Mouse (Mus musculus) midbrain, embryonic 12.5 days (tissue): ENCODE data around the gene Zap70. TPM values are rescaled to one million over a fixed set of nuclear protein-coding genes. Genes with fewer than 3 reads are reported as not detected.
"Not testable (repeated sequence)": the region's sequence is repeated elsewhere in the genome, so short reads cannot be mapped to it uniquely, and the experiment has no call there.

Experiments used
- ATAC-seq: fragments of 200-750 bp; cut with Nextera tagmentation; 2 replicates; pipeline ENCODE4 v1.8.0; 2017; ENCODE audit warnings: low read depth, moderate TSS enrichment, moderate library complexity; ENCODE audit not compliant: low FRiP score
- H3K27ac ChIP-seq: fragments of 300-500 bp; sonication (generic); replicated peaks from 2 replicates; pipeline ENCODE4 v1.5.1; 2016; ENCODE audit warnings: mild to moderate bottlenecking
- H3K27me3 ChIP-seq: fragments of 300-500 bp; sonication (generic); 2 replicates; pipeline ENCODE4 v1.6.1; 2016; ENCODE audit warnings: mild to moderate bottlenecking
- H3K36me3 ChIP-seq: fragments of 300-500 bp; sonication (generic); 2 replicates; pipeline ENCODE4 v1.6.1; 2016
- H3K4me1 ChIP-seq: fragments of 300-500 bp; sonication (generic); 2 replicates; pipeline ENCODE4 v1.6.1; 2016
- H3K4me2 ChIP-seq: fragments of 300-500 bp; sonication (generic); replicated peaks from 2 replicates; pipeline ENCODE4 v1.6.1; 2016; ENCODE audit warnings: mild to moderate bottlenecking, moderate library complexity
- H3K4me3 ChIP-seq: fragments of 300-500 bp; sonication (generic); 2 replicates; pipeline ENCODE4 v1.5.1; 2016; ENCODE audit warnings: mild to moderate bottlenecking
- H3K9ac ChIP-seq: fragments of 300-500 bp; sonication (generic); replicated peaks from 2 replicates; pipeline ENCODE4 v1.6.1; 2016; ENCODE audit warnings: mild to moderate bottlenecking, moderate library complexity
- H3K9me3 ChIP-seq: fragments of 300-500 bp; sonication (generic); 2 replicates; pipeline ENCODE4 v1.6.1; 2016; ENCODE audit warnings: mild to moderate bottlenecking
- WGBS: fragments of 180-500 bp; shearing (Covaris S2); methylation state at CpG from one replicate; pipeline ENCODE4 v1.1.7; 2016; 5-methylcytosine and 5-hydroxymethylcytosine counted together
- polyA plus RNA-seq: library from polyadenylated mRNA; unstranded; fragments of >200 nt; fragmentation: Nextera tagmentation; extraction: Ambion mirVana; gene quantifications from 2 replicates; pipeline ENCODE4 v1.2.1, GENCODE M21; 2016

The Zap70 gene
- polyA plus RNA-seq, 1 experiment from 2014 or later = 0.26 TPM

DNA sequence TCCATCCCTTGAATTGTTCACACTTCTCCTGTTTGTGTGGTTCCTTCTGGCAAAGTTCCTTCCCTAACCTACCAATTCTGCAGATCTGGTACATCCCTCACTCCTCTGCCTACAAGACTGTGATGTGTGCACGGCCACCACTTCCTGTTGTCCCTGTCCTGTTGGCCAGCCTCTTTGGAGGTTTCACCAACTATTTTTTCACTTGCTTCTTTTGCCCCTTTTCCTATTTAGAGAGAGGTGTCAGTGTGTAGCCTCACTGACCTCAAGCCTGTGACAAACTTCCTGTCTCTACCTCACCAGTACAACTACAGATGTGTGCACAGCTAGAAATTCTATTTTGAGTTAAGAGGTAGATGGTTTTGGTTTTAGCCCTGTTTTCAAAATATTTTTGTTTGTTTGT is 45.5 kb downstream of the Zap70 start:
- Histone ChIP-seq H3K27me3 (no peaks in the 10 kb centered on the region), H3K9me3 (no peaks in the 10 kb centered on the region), H3K4me1 (no peaks in the 10 kb centered on the region), H3K36me3 (peaks cover 90% of the 10 kb centered on the region), H3K27ac (no peak overlapping the region), H3K4me3 (no peak overlapping the region), H3K9ac (no peak overlapping the region), H3K4me2 (no peak overlapping the region)
- 81% methylated on average over 1 of the region's 1 CpGs for WGBS
- no peak for ATAC-seq

DNA sequence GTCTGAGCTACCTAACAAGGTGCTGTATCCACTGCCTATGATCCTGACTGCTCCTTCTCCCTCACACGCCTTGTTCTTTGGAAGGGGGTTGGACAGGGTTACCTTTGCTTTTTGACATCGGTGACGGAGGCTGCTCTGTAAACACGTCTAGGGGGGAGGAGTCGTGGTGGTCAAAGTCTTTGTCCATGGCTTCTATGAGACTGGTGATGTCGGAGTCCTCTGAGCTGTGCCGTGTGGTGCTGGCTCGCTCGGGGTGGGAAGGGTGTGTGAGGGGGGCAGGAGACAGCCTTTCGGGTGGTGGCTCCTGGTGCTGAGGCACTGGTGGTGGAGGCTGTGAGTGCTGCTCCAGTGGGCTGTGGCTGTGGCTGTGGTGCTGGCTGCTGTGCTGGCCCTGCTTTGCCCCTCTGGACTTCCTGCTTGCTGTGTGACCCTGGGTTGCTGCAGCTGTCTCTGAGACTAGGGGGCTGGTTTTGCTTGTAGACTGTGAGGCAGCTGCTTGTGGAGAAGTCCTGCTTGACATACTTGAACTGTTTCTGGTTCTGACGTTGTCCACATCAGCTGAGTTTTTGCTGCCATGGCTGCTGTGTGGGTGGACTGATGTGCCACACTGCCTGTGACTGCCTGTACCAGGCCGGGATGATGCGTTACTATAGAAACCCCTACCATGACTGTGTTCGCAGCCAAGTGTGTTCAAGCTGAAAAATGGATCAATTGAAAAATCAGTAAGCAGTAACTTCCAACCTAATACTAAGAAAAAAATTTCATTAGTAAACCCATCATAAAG is 46.4 kb downstream of the Zap70 start:
- no peaks in the 10 kb centered on the region for H3K27me3 ChIP-seq
- H3K27ac ChIP-seq = no peak overlapping the region
- no peak overlapping the region for H3K9ac ChIP-seq
- ATAC-seq = no peak
- H3K9me3 ChIP-seq = no peaks in the 10 kb centered on the region
- no peaks in the 10 kb centered on the region for H3K4me1 ChIP-seq
- no peak overlapping the region for H3K4me3 ChIP-seq
- no peak overlapping the region for H3K4me2 ChIP-seq
- peaks cover 93% of the 10 kb centered on the region for H3K36me3 ChIP-seq
- 94% methylated on average over 14 of the region's 14 CpGs for WGBS

DNA sequence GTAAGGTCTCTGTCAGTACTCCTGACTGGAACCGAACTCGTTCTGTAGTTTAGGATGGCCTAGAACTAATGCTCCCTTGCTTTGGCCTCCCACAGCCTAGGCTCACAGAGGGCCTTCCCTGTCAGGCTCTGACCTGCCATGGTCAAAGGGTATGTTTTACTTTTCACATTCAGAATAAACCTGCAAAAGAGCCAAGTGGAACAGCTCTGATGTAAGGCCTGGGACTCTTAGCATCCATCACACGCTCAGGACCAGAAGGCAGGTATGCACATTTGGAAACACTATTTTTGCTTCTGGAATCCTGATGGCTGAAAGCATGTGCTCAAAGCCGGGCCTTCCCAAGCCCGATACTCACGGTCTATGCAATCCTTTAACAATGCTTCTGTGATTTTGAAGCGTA is 50.2 kb downstream of the Zap70 start:
- H3K9ac ChIP-seq = no peak overlapping the region
- H3K27me3 ChIP-seq = no peaks in the 10 kb centered on the region
- 96% methylated on average over 7 of the region's 7 CpGs for WGBS
- H3K4me2 ChIP-seq = no peak overlapping the region
- no peaks in the 10 kb centered on the region for H3K9me3 ChIP-seq
- H3K27ac ChIP-seq = no peak overlapping the region
- peaks cover 87% of the 10 kb centered on the region for H3K36me3 ChIP-seq
- H3K4me3 ChIP-seq = no peak overlapping the region
- ATAC-seq = no peak
- no peaks in the 10 kb centered on the region for H3K4me1 ChIP-seq

DNA sequence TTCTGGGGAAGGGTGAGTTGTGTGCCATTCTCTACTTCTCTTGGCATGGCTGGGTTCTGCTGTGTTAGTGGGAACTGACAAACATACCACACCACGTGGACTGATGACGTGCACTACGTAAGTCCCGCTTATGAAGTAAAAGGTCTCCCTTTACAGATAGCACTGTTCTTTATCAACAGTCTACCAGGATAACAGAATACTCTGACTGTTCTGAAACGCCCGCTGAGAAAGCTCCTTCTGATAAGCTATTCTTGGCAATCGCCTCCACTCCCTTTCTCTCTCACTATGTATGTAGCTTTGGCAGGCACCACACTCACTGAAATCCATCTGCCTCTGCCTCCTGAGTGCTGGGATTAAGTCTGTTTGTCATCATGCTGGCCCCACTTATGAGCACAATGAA is 51.8 kb downstream of the Zap70 start:
- Histone ChIP-seq H3K4me1 (no peaks in the 10 kb centered on the region), H3K9ac (no peak overlapping the region), H3K27me3 (no peaks in the 10 kb centered on the region), H3K9me3 (no peaks in the 10 kb centered on the region), H3K4me3 (no peak overlapping the region), H3K27ac (no peak overlapping the region), H3K36me3 (peaks cover 87% of the 10 kb centered on the region), H3K4me2 (no peak overlapping the region)
- ATAC-seq = no peak
- WGBS = 93% methylated on average over 7 of the region's 7 CpGs

DNA sequence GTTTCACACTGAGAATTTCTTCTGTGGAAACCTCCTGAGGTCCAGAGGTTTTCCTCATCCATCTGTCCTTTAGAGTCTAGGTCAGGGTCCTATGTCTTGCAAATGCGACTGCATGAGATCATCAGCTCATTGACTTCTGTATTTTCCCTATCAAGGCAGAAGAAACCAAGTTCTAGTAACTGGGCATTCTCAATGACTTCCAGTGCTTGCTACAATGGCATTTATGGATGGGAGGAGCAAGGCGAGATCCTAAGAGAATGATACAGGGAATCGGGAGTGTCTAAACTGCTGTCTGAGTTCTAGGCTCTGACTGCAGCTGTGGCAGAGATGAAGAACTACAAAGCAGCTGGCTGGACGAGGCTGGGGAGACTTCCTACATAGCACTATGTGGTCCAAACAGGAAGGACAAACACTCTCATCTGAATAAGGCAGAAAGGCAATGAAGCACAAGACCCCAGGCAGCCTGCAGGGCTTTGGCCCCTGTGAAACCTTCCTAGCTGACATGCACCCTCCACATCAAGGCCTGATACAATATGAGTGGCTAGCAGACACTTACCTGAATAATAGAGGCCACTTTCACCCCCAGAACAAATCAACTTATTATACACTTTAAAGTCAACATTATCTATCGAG is 52.8 kb downstream of the Zap70 start:
- WGBS = 83% methylated on average over 5 of the region's 5 CpGs
- H3K4me1 ChIP-seq = no peaks in the 10 kb centered on the region
- no peaks in the 10 kb centered on the region for H3K27me3 ChIP-seq

DNA sequence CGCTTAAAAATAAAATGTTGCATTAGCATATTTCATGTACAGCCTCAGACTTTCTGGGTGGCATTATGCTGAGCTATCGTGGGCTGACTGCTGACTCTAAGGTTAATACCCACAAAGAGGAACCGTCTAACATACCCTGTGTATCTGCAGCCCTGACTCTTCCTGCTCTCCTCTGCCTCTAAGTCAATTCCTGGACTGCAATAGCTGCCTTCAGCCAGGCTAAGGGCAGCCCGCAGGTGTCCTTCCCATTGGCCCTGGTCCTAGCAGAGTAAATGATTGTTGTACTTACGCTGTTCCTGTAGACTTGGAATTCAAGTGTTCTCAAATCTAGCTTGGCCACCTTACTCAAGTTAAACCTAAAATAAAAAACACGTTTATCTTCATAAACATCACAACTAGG is 53.6 kb downstream of the Zap70 start:
- Histone ChIP-seq H3K27ac (no peak overlapping the region), H3K36me3 (peaks cover 84% of the 10 kb centered on the region)
- WGBS = 93% methylated on average over 6 of the region's 6 CpGs

More for the DNA sequence above, 52.8 kb downstream of the Zap70 start:
- Histone ChIP-seq H3K9ac (no peak overlapping the region), H3K4me2 (no peak overlapping the region), H3K4me3 (no peak overlapping the region), H3K27ac (no peak overlapping the region), H3K36me3 (peaks cover 88% of the 10 kb centered on the region), H3K9me3 (no peaks in the 10 kb centered on the region)
- ATAC-seq = no peak

DNA sequence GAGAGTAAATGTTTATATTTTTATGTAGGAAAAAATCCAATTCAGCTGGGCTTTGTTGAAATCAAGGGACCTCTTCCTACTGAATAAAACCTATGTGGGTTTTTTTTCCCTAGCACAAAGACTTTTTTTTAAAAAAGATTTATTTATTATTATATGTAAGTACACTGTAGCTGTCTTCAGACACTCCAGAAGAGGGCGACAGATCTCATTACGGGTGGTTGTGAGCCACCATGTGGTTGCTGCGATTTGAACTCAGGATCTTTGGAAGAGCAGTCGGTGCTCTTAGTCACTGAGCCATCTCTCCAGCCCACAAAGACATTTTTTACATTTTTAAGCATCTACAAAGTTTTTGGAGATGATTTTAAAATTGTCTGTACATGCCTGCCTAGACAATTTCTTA is 60.3 kb downstream of the Zap70 start:
- H3K9me3 ChIP-seq, ATAC-seq, H3K9ac ChIP-seq, H3K27me3 ChIP-seq, H3K4me1 ChIP-seq, H3K4me3 ChIP-seq, H3K27ac ChIP-seq, H3K4me2 ChIP-seq: not testable (repeated sequence)
- WGBS = 86% methylated on average over 4 of the region's 4 CpGs
- H3K36me3 ChIP-seq = peaks cover 79% of the 10 kb centered on the region

More for the DNA sequence above, 53.6 kb downstream of the Zap70 start:
- no peak overlapping the region for H3K4me3 ChIP-seq
- ATAC-seq = no peak
- no peak overlapping the region for H3K9ac ChIP-seq
- H3K9me3 ChIP-seq = no peaks in the 10 kb centered on the region
- H3K27me3 ChIP-seq = no peaks in the 10 kb centered on the region
- H3K4me2 ChIP-seq = no peak overlapping the region
- no peaks in the 10 kb centered on the region for H3K4me1 ChIP-seq

DNA sequence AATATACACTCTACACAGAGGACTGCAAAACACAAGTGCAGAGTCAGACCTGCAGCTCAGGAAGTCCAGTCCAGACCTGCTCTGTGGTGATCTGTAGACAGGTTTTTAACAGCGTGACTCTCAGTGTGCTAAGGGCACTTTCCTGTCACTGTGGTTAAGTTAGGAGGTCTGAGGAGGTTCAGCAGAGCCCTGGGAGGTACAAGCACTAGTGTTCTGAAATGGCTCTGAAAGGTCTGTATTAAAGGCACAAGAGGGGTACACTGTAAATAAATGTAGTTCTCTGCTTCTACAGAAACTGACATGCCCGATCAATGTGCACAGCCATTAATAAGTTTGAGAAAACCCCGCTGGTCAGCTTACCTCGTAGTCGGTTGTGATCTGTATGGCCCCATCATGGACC is 62.8 kb downstream of the Zap70 start:
- Histone ChIP-seq H3K9me3 (no peaks in the 10 kb centered on the region), H3K4me1 (no peaks in the 10 kb centered on the region), H3K4me3 (no peak overlapping the region), H3K36me3 (peaks cover 66% of the 10 kb centered on the region), H3K9ac (no peak overlapping the region), H3K27me3 (no peaks in the 10 kb centered on the region), H3K4me2 (no peak overlapping the region), H3K27ac (no peak overlapping the region)
- no peak for ATAC-seq
- 93% methylated on average over 5 of the region's 5 CpGs for WGBS

DNA sequence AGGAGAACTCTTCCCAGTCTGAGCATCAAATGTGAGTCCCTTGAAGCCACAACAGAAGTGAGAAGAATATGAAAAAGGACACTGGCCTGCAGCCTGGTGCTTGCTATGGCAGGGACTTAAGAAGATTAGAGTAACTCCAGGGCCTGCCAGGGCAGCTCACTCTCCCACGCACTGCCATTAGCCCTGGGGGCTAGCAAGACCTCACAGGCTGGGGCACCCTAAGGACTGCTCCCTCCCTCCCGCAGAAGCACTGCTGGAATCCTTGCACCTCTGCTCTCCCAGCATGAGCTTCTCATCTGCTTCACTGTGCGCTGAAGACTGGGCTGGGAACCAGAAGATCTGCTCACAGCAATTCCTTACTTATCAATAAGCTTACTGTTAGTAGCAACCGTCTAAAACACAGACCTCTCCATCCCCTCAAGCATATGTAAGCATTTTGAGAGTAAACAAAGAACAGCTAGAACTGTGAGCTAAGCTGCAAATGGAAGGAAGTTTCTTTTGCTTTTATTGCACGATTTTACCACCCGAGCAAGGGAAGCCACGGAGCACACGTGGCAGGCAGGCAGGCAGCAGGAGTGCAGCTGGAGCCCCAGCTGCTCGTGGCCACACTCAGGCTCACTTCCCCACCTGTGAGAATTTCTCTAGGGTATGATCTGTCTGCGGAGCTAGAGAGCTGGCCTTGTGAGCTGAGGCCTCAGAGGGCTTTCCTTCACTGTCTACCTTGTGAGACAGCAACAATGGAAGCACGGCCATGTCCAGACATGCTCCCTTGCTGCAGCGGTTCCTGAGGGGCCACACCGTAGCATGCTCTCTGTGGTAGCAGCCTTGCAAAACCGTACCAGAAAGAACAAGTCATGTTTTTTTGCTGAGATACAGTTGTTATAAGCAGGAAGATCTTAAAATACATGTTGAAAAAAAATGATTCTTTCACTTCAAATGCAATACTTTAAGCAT is 69.6 kb downstream of the Zap70 start:
- Histone ChIP-seq H3K27ac (peak overlapping the region; percentile 35; the same call in 1 of the 2 replicates), H3K36me3 (peaks cover 53% of the 10 kb centered on the region)

More for the DNA sequence above, 69.6 kb downstream of the Zap70 start:
- ATAC-seq = no peak
- H3K4me1 ChIP-seq = no peaks in the 10 kb centered on the region
- H3K4me3 ChIP-seq = no peak overlapping the region
- no peak overlapping the region for H3K4me2 ChIP-seq
- H3K9ac ChIP-seq = no peak overlapping the region
- no peaks in the 10 kb centered on the region for H3K9me3 ChIP-seq
- H3K27me3 ChIP-seq = no peaks in the 10 kb centered on the region
- 70% methylated on average over 14 of the region's 14 CpGs for WGBS

Other genes with a start within 250 kb of the Zap70 start
- gene Cnnm3, start 249.9 kb upstream of the Zap70 start, polyA plus RNA-seq = 3.8 and 4.6 TPM in 2 replicates
- gene Ankrd23, start 224.9 kb upstream of the Zap70 start, polyA plus RNA-seq = 19.8 and 21.1 TPM in 2 replicates
- 0.55 TPM in 1 of 2 replicates, not detected in the other for gene Gm42417, start 222.4 kb upstream of the Zap70 start, polyA plus RNA-seq
- gene Ankrd39, start 214.4 kb upstream of the Zap70 start, polyA plus RNA-seq = 19.6 and 19.8 TPM in 2 replicates
- 35.2 and 37.6 TPM in 2 replicates for gene Sema4c, start 203.4 kb upstream of the Zap70 start, polyA plus RNA-seq
- gene Fam178b, start 78.6 kb upstream of the Zap70 start, polyA plus RNA-seq = not detected in 2 replicates
- gene Cox5b, start 70.3 kb upstream of the Zap70 start, polyA plus RNA-seq = 466 and 473 TPM in 2 replicates
- 0.27 TPM in 2 replicates for gene 4933424G06Rik, start 51.6 kb upstream of the Zap70 start, polyA plus RNA-seq
- 109 and 118 TPM in 2 replicates for gene Actr1b, start 47.4 kb upstream of the Zap70 start, polyA plus RNA-seq
- gene Tmem131, start 181.9 kb downstream of the Zap70 start, polyA plus RNA-seq = 17.8 and 22.0 TPM in 2 replicates